Mouse (Mus musculus): ENCODE data around the gene Olfr33.

The Olfr33 gene

DNA sequence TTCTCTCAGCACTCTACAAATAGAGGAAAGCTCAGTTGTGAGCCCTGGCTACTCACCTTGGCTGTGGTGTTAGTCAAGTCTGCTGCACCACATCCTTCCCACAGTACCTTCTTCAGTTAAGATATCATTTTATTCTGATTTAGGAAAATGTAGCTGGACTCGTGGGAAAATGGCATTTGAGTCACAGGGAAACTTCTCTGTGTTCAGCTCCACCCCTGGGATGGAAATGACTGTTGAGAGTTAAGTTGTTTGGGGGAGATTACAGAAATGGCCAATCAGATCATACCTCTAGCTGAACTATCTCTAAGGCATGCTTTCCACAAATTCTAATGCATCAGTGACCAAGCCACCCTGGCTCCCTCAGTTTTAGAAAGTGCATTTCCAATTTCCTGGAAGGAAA is at the start of gene Olfr33:
Gene Olfr33 (minus strand): TSS at position 101 of the 400 bp plus-strand sequence.
- no peak for DNase-seq (ENCODE audit: extremely low spot score)

- no peak for DNase-seq (ENCODE audit: extremely low spot score)
These were observed 40.4 kb upstream of the Olfr33 start, which contains the start of the genes Olfr560 and Olfr78 for GRCm38 (mm10) chr7:102759266-102759665. Gene Olfr560, minus strand, starts transcription at chr7:102759366. Gene Olfr78, minus strand, starts transcription at chr7:102759471.

GRCm38 (mm10) chr7:102752086-102752485 is 33.2 kb upstream of the Olfr33 start:
- no peak for DNase-seq (ENCODE audit: extremely low spot score)

DNA sequence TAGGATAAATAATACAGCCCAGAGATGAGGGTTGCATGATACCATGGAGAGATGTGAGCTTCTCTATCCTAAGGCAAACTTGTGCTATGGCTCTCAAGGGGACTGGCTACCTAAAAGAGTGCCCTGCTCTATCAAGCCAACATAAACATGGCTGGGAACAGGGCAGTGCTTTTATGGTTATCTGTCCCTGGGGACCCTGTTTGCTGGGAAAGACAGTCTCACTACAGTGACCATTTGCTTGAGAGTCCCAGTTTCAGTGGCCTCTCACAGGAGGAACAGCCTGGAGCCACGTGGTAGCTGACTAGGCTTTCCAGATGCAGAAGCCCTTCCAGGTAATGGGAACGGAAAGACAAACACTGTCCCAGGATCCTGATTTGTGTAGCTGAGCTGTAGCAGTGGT is 18.8 kb upstream of the Olfr33 start:
- DNase-seq (ENCODE audit: extremely low spot score), result no peak

DNA sequence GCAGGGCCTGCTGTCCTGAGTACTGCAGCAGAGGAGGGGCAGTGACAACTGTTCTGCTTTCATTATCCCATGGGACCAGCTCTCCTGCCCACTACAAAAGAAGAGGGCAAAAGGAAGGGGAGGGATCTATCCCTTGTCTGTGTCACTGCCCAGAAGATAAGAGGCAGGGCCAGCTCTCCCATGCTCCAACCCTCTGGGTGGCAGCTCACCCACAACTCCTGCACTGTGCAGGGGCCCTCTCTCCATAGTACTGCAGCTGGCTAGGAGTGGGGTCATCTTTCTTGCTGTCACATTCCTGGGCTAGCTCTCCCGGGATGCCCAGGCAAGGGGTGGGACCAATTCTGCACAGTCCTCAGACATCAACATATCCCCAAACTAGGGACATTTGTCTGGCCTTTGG is 14.9 kb upstream of the Olfr33 start:
- DNase-seq (ENCODE audit: extremely low spot score), result no peak

- DNase-seq (ENCODE audit: extremely low spot score), result no peak
These were observed 8.5 kb upstream of the Olfr33 start, which contains the start of gene Olfr559 for GRCm38 (mm10) chr7:102727391-102727790. Gene Olfr559, minus strand, starts transcription at chr7:102727491.

DNA sequence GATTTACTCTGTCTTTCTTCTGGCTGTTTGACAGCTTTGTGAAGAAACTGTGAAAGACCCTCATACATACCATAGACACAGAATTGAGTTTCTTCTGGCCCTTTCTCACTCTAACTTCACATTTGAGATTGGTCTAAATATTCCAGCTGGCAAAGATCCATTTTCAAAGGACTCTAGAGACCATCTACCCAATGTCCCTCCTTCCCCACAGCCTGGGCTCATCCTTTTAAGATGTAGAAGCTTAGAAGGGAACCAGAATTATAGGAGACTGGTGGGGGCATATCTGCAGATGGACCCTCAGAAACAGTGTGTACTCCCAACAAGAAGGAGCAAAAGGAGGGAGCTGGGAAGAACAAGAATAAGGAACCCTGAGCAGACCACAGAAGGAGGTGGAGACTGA is 17.0 kb downstream of the Olfr33 start, which contains the start of gene Olfr558:
Gene Olfr558 (plus strand): TSS at position 301 of the 400 bp plus-strand sequence.
- no peak for DNase-seq (ENCODE audit: extremely low spot score)

DNA sequence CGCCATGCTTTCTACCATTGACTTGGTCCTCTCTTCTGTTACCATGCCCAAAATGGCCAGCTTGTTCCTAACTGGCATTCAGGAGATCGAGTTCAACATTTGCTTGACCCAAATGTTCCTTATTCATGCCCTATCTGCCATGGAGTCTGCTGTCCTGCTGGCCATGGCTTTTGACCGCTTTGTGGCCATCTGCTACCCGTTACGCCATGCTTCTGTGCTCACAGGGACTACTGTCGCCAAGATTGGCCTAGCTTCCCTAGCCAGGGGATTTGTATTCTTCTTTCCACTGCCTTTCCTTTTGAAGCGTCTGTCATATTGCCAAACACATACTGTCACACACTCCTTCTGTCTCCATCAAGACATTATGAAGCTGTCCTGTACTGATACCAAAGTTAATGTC is 20.4 kb downstream of the Olfr33 start:
- DNase-seq (ENCODE audit: extremely low spot score), result no peak

DNA sequence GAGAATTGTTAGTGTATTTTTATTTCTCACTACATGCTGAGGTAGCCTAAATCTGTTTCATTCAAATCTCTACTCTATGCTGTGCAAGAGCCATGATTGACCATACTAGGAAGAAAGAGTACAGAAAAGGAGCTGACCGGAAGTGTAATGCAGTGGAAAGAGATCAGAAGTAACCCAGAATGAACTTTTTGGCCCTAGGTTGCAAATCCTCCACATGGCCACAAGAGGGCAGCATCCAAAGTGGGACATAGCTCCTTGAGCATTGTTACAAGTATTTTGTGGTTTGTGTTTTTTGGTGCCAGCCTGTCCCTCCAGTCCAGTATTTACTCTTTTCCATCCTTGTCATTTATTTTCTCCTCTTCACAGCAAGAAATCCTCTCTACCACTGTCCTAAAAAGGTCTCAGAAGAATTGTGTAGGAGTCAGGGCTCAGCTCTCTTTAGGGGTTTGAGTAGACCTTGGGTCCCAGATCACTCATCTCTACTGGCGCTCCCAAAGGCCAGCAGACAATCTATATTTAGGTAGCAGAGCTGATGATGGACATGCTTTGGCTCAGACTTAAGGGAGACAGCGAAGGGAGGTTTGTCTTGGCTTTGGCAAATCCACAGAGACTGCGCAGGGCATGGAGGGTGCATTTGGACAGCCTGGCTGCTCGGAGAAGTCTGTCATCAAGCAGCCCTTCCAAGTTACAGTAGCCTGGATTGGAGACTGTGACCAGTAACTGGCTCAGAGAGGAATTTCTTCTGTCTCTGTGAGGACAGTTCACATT is 23.3 kb downstream of the Olfr33 start, which contains the start of gene Olfr557:
Gene Olfr557 (plus strand): TSS at position 553 of the 768 bp plus-strand sequence.
- DNase-seq (ENCODE audit: extremely low spot score), result peak; percentile 37

GRCm38 (mm10) chr7:102686944-102687501 is 31.8 kb downstream of the Olfr33 start, which contains the start of gene Trim68:
Gene Trim68, minus strand, starts transcription at chr7:102687327.
- DNase-seq (ENCODE audit: extremely low spot score), result peak; percentile 88

DNA sequence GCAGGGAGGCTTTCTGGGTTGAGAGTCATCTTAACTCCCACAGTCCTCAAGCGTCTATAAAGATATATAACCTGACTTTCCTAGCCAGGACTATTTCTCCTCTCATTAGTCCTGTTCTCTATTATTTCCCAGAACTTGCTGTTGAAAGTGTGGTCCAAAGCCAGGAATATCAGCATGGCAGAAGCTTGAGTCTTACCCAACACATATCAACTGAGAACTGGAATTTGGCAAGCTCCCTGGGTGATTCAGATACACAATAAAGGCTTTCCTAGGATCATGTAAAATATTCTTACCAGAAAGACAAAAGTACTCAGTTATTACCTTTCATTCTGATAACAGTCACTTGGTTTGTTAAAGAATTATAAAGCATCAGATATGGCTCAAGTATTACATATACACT is 37.0 kb downstream of the Olfr33 start:
- DNase-seq (ENCODE audit: extremely low spot score), result no peak

GRCm38 (mm10) chr7:102676225-102676624 is 42.6 kb downstream of the Olfr33 start:
- DNase-seq (ENCODE audit: extremely low spot score), result no peak

DNA sequence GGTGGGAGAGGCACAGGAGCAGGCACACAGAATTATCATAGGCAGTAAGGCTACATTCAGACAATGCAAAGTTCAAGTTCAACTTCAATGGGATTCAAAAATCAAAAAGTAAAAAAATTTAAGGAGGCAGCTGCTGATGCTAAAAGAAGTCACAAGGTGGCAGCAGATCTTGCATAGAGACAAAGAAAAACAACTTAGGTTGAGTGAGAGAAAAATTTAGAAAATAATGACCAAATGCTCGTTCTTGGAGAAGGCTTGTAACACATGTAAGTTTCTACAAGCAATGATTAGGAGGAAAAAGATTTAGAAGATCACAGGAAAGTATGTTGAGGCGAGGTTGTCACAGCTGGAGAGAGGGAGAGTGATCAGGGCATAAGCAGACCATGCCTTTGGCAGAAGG is 53.5 kb downstream of the Olfr33 start:
- no peak for DNase-seq (ENCODE audit: extremely low spot score)

DNA sequence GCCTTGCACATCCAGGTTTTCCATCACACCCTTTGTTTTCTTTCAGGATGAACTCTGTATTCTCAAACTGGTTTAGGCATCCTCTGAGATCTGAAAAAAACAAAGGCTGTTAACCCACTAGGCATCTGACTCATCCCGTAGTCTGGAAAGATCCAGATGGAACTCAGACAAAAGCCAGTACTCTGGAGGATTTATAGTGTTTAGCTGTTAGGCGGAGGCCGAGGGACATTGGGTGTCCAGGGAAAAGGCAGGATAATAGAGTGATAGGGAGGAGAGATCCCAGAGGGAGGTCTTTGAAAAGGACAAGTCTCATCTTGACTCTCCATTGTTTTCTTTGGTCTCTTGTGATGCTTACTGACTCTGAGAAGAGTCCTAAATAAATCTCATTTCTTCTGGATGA is 54.3 kb downstream of the Olfr33 start, which contains the start of gene Olfr556:
Gene Olfr556 (plus strand): TSS at position 301 of the 400 bp plus-strand sequence.
- DNase-seq (ENCODE audit: extremely low spot score), result no peak
